Mouse (Mus musculus): ENCODE data around the gene Hacl1. TPM values are rescaled to one million over a fixed set of nuclear protein-coding genes. Genes with fewer than 3 reads are reported as not detected.

Gene Hacl1
- polyA plus RNA-seq, 1 experiment from 2014 or later: 19.9 TPM

DNA sequence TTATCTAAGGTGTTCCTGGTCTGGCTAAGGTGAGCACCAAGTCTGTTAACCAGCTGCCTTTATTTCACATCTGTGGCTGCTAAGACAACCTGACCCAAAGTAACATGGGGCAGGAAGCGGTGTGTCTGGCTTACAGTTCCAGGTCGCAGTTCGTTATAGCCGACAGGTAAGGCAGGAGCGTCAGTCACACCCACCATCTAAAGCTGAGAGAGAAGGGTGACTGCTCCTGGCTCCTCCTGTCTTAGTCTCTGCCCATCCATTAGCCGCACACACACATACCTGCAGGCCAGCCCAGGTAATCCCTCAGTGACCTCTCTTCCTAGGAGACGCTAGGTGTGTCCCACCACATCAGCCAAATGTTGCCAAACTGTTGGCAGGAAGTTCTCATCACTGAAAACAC, 15.3 kb upstream of the Hacl1 start:
- Histone ChIP-seq H3K27me3 (replicated peaks; ENCODE audit: control insufficient read depth, insufficient read depth, low read length) (no peaks in the 10 kb centered on the region), H3K4me2 (ENCODE audit: low read depth, low read length) (no peak overlapping the region), H3K36me3 (ENCODE audit: control insufficient read depth, insufficient read depth, low read length) (no peaks in the 10 kb centered on the region), H3K9me3 (ENCODE audit: control insufficient read depth, low read length) (no peaks in the 10 kb centered on the region), H3K4me3 (ENCODE audit: low read length) (no peak overlapping the region), H3K27ac (ENCODE audit: low read length) (no peak overlapping the region), H3K4me1 (ENCODE audit: control insufficient read depth, insufficient read depth, low read length) (peaks cover 24% of the 10 kb centered on the region), H3K9ac (ENCODE audit: low read depth, low read length) (no peak overlapping the region)
- ATAC-seq: no peak
- WGBS: 74% methylated on average over 7 of the region's 7 CpGs

GRCm38 (mm10) chr14:31655406-31655805, 14.3 kb upstream of the Hacl1 start:
- ATAC-seq: no peak
- Histone ChIP-seq H3K4me2 (ENCODE audit: low read depth, low read length) (no peak overlapping the region), H3K9ac (ENCODE audit: low read depth, low read length) (no peak overlapping the region), H3K27me3 (replicated peaks; ENCODE audit: control insufficient read depth, insufficient read depth, low read length) (no peaks in the 10 kb centered on the region), H3K27ac (ENCODE audit: low read length) (no peak overlapping the region), H3K9me3 (ENCODE audit: control insufficient read depth, low read length) (no peaks in the 10 kb centered on the region), H3K36me3 (ENCODE audit: control insufficient read depth, insufficient read depth, low read length) (no peaks in the 10 kb centered on the region), H3K4me1 (ENCODE audit: control insufficient read depth, insufficient read depth, low read length) (peaks cover 19% of the 10 kb centered on the region), H3K4me3 (ENCODE audit: low read length) (no peak overlapping the region)
- WGBS: 84% methylated on average over 14 of the region's 14 CpGs

DNA sequence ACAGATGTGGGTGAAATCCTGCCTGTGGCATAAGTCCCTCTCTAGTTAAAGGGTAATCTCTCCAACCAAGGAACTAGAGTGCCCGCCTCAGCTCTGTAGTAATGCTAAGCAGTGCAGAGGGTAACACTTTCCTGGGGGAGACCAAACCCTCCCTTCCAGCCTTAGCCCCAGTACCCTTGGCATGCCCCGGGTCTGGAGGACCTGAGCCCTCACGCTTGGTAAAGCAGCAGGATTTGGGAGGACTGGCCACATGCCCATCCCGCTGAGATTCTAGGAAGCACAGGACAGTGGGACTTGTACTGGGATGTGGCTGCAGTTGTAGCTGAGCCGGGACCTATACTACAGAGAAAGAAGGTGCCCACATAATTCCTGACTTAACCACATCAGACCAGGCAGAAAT, 13.7 kb upstream of the Hacl1 start:
- WGBS: 86% methylated on average over 5 of the region's 5 CpGs
- no peak overlapping the region for H3K4me3 ChIP-seq (ENCODE audit: low read length)
- no peak overlapping the region for H3K9ac ChIP-seq (ENCODE audit: low read depth, low read length)
- H3K36me3 ChIP-seq (ENCODE audit: control insufficient read depth, insufficient read depth, low read length): no peaks in the 10 kb centered on the region
- ATAC-seq: no peak
- no peak overlapping the region for H3K27ac ChIP-seq (ENCODE audit: low read length)
- H3K27me3 ChIP-seq (replicated peaks; ENCODE audit: control insufficient read depth, insufficient read depth, low read length): no peaks in the 10 kb centered on the region
- H3K9me3 ChIP-seq (ENCODE audit: control insufficient read depth, low read length): no peaks in the 10 kb centered on the region
- no peak overlapping the region for H3K4me2 ChIP-seq (ENCODE audit: low read depth, low read length)
- peaks cover 13% of the 10 kb centered on the region for H3K4me1 ChIP-seq (ENCODE audit: control insufficient read depth, insufficient read depth, low read length)

GRCm38 (mm10) chr14:31653101-31653875, 12.2 kb upstream of the Hacl1 start:
- no peaks in the 10 kb centered on the region for H3K36me3 ChIP-seq (ENCODE audit: control insufficient read depth, insufficient read depth, low read length)
- no peaks in the 10 kb centered on the region for H3K9me3 ChIP-seq (ENCODE audit: control insufficient read depth, low read length)
- no peaks in the 10 kb centered on the region for H3K27me3 ChIP-seq (replicated peaks; ENCODE audit: control insufficient read depth, insufficient read depth, low read length)
- peaks cover 8% of the 10 kb centered on the region; the same call in 1 of the 2 replicates for H3K4me1 ChIP-seq (ENCODE audit: control insufficient read depth, insufficient read depth, low read length)
- no peak overlapping the region for H3K4me2 ChIP-seq (ENCODE audit: low read depth, low read length)
- 75% methylated on average over 14 of the region's 14 CpGs for WGBS
- H3K4me3 ChIP-seq (ENCODE audit: low read length): no peak overlapping the region
- no peak for ATAC-seq
- no peak overlapping the region for H3K9ac ChIP-seq (ENCODE audit: low read depth, low read length)
- H3K27ac ChIP-seq (ENCODE audit: low read length): no peak overlapping the region

DNA sequence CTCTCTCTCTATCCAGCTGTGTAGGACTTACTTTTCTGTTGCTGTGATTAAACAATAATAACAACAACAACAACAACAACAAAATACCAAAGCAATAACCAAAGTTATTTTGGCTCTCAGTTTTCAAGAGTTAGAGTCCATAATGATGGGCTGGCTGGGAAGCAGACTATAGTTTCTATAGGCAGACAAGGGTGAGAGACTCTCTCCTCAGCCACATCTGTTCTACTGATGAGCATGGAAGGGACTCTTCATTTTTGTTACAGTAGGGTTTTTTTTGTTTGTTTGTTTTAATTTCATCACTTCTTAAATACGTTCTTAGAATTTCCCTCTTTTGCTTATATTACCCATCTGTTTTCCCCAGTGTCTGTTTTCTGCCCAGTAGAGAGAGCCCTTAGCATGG, 11.5 kb upstream of the Hacl1 start:
- Histone ChIP-seq H3K4me1 (ENCODE audit: control insufficient read depth, insufficient read depth, low read length) (peaks cover 8% of the 10 kb centered on the region; the same call in 1 of the 2 replicates), H3K9ac (ENCODE audit: low read depth, low read length) (no peak overlapping the region), H3K9me3 (ENCODE audit: control insufficient read depth, low read length) (no peaks in the 10 kb centered on the region), H3K4me3 (ENCODE audit: low read length) (no peak overlapping the region), H3K4me2 (ENCODE audit: low read depth, low read length) (no peak overlapping the region), H3K36me3 (ENCODE audit: control insufficient read depth, insufficient read depth, low read length) (no peaks in the 10 kb centered on the region), H3K27me3 (replicated peaks; ENCODE audit: control insufficient read depth, insufficient read depth, low read length) (no peaks in the 10 kb centered on the region), H3K27ac (ENCODE audit: low read length) (no peak overlapping the region)
- ATAC-seq: no peak
- WGBS: 76% methylated on average over 1 of the region's 1 CpGs

DNA sequence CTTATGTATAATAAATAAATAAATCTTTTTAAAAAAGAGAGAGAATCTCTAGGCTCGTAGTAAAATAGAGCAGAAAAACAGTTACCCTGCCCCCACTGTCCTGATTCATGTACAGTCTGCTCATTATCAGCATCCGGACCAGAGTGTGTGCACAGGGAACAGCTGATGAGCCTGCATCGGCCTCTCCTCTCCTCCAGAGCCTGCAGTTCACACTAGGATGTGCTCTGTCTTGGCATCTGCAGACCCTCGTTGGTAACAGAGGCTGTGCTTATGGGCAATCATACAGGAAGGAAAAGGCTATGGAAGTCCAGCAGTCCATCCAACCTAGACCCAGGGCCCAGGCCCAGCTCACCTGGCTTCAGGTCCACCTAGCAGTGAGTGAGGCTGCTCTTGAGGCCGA, 11.0 kb upstream of the Hacl1 start:
- H3K4me2 ChIP-seq (ENCODE audit: low read depth, low read length): no peak overlapping the region
- H3K36me3 ChIP-seq (ENCODE audit: control insufficient read depth, insufficient read depth, low read length): no peaks in the 10 kb centered on the region
- no peaks in the 10 kb centered on the region for H3K27me3 ChIP-seq (replicated peaks; ENCODE audit: control insufficient read depth, insufficient read depth, low read length)
- no peaks in the 10 kb centered on the region for H3K9me3 ChIP-seq (ENCODE audit: control insufficient read depth, low read length)
- H3K9ac ChIP-seq (ENCODE audit: low read depth, low read length): no peak overlapping the region
- H3K27ac ChIP-seq (ENCODE audit: low read length): no peak overlapping the region
- H3K4me1 ChIP-seq (ENCODE audit: control insufficient read depth, insufficient read depth, low read length): peaks cover 3% of the 10 kb centered on the region; the same call in 1 of the 2 replicates
- WGBS: 61% methylated on average over 5 of the region's 5 CpGs
- peak; percentile 27; the same call in 1 of the 2 replicates for ATAC-seq
- H3K4me3 ChIP-seq (ENCODE audit: low read length): no peak overlapping the region

DNA sequence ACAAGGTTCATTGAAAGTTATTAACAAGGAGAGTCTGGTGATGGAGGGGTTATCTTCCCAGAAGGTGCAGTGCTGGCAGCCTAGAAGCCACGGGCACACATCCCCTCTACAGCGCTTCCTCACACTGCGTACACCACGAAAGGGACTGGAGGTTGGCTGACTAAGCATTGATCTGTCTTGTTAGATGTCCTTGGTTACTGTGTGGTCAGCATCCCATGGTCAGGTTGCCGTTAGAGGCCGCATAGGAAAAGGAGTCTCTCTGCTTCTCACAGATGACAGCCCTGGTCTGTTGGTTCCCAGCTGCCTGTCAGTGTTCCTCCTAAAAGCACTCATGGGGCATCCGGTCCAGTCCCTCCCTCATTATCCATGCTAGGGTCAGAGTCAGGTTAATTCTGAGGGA, 10.1 kb upstream of the Hacl1 start:
- no peak overlapping the region for H3K4me2 ChIP-seq (ENCODE audit: low read depth, low read length)
- no peaks in the 10 kb centered on the region for H3K36me3 ChIP-seq (ENCODE audit: control insufficient read depth, insufficient read depth, low read length)
- no peak overlapping the region for H3K4me3 ChIP-seq (ENCODE audit: low read length)
- ATAC-seq: no peak
- no peak overlapping the region for H3K9ac ChIP-seq (ENCODE audit: low read depth, low read length)
- WGBS: 77% methylated on average over 7 of the region's 7 CpGs
- peaks cover 3% of the 10 kb centered on the region; the same call in 1 of the 2 replicates for H3K4me1 ChIP-seq (ENCODE audit: control insufficient read depth, insufficient read depth, low read length)
- H3K27me3 ChIP-seq (replicated peaks; ENCODE audit: control insufficient read depth, insufficient read depth, low read length): no peaks in the 10 kb centered on the region
- H3K27ac ChIP-seq (ENCODE audit: low read length): no peak overlapping the region
- H3K9me3 ChIP-seq (ENCODE audit: control insufficient read depth, low read length): no peaks in the 10 kb centered on the region

DNA sequence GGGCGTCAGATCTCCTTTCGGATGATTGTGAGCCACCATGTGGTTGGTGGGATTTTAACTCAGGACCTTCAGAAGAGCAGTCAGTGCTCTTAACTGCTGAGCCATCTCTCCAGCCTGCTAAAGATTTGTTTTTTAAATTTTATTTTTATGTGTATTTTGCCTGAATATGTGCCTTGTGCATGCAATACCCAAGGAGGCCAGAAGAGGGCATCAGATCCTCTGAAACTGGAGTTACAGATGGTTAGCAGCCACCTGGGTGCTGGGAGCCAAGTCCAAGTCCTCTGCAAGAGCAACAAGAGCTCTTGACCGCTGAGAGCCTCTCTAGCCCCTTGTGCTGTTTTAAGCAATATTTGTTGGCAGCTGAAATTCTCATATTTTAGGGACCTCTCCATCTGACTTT, 9.3 kb upstream of the Hacl1 start:
- H3K4me3 ChIP-seq (ENCODE audit: low read length): no peak overlapping the region
- WGBS: 97% methylated on average over 3 of the region's 3 CpGs
- no peak overlapping the region for H3K27ac ChIP-seq (ENCODE audit: low read length)
- no peak for ATAC-seq
- H3K4me1 ChIP-seq (ENCODE audit: control insufficient read depth, insufficient read depth, low read length): peaks cover 3% of the 10 kb centered on the region; the same call in 1 of the 2 replicates
- no peak overlapping the region for H3K9ac ChIP-seq (ENCODE audit: low read depth, low read length)
- no peak overlapping the region for H3K4me2 ChIP-seq (ENCODE audit: low read depth, low read length)
- H3K27me3 ChIP-seq (replicated peaks; ENCODE audit: control insufficient read depth, insufficient read depth, low read length): no peaks in the 10 kb centered on the region
- no peaks in the 10 kb centered on the region for H3K36me3 ChIP-seq (ENCODE audit: control insufficient read depth, insufficient read depth, low read length)
- H3K9me3 ChIP-seq (ENCODE audit: control insufficient read depth, low read length): no peaks in the 10 kb centered on the region

DNA sequence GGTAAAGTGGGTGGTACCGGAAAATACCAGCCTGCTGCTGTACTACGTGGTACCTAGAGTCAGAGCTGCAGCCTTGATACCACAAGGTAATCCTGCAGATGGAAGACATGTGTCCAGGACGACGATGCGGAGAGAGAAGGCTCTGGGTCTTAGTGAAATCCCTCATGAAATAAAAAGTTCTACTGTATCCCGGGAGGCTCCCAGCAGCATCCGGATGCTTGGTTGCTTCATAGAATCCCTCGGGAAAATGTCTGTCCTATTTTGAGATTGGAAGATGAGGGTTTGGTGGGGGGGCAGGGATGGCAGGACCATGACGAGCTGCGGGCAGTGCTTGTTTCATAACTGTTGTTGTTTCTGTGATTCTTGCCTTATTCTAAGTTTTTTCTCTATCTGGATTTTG, 6.9 kb upstream of the Hacl1 start:
- H3K4me1 ChIP-seq (ENCODE audit: control insufficient read depth, insufficient read depth, low read length): peaks cover 3% of the 10 kb centered on the region; the same call in 1 of the 2 replicates
- ATAC-seq: no peak
- H3K4me3 ChIP-seq (ENCODE audit: low read length): no peak overlapping the region
- H3K9me3 ChIP-seq (ENCODE audit: control insufficient read depth, low read length): no peaks in the 10 kb centered on the region
- H3K27ac ChIP-seq (ENCODE audit: low read length): no peak overlapping the region
- no peaks in the 10 kb centered on the region for H3K36me3 ChIP-seq (ENCODE audit: control insufficient read depth, insufficient read depth, low read length)
- no peak overlapping the region for H3K9ac ChIP-seq (ENCODE audit: low read depth, low read length)
- 84% methylated on average over 10 of the region's 10 CpGs for WGBS
- no peaks in the 10 kb centered on the region for H3K27me3 ChIP-seq (replicated peaks; ENCODE audit: control insufficient read depth, insufficient read depth, low read length)
- H3K4me2 ChIP-seq (ENCODE audit: low read depth, low read length): no peak overlapping the region

- WGBS: 88% methylated on average over 7 of the region's 7 CpGs
- Histone ChIP-seq H3K9ac (ENCODE audit: low read depth, low read length) (no peak overlapping the region), H3K4me2 (ENCODE audit: low read depth, low read length) (no peak overlapping the region), H3K36me3 (ENCODE audit: control insufficient read depth, insufficient read depth, low read length) (no peaks in the 10 kb centered on the region), H3K4me1 (ENCODE audit: control insufficient read depth, insufficient read depth, low read length) (peaks cover 7% of the 10 kb centered on the region; the same call in 1 of the 2 replicates), H3K27me3 (replicated peaks; ENCODE audit: control insufficient read depth, insufficient read depth, low read length) (no peaks in the 10 kb centered on the region), H3K9me3 (ENCODE audit: control insufficient read depth, low read length) (no peaks in the 10 kb centered on the region), H3K27ac (ENCODE audit: low read length) (no peak overlapping the region), H3K4me3 (ENCODE audit: low read length) (no peak overlapping the region)
- ATAC-seq: no peak
Measured at GRCm38 (mm10) chr14:31645920-31646319, 4.8 kb upstream of the Hacl1 start.
